Mouse (Mus musculus) kidney, postnatal 4 days (tissue): ENCODE measurements around the gene Yipf3.

Experiments
- DNase-seq, 2 experiments: peaks; one replicate each; pipeline ENCODE4 v3.0.0; 2021; ENCODE audit warnings: mixed read lengths in 2 of 2

Gene Yipf3

DNA sequence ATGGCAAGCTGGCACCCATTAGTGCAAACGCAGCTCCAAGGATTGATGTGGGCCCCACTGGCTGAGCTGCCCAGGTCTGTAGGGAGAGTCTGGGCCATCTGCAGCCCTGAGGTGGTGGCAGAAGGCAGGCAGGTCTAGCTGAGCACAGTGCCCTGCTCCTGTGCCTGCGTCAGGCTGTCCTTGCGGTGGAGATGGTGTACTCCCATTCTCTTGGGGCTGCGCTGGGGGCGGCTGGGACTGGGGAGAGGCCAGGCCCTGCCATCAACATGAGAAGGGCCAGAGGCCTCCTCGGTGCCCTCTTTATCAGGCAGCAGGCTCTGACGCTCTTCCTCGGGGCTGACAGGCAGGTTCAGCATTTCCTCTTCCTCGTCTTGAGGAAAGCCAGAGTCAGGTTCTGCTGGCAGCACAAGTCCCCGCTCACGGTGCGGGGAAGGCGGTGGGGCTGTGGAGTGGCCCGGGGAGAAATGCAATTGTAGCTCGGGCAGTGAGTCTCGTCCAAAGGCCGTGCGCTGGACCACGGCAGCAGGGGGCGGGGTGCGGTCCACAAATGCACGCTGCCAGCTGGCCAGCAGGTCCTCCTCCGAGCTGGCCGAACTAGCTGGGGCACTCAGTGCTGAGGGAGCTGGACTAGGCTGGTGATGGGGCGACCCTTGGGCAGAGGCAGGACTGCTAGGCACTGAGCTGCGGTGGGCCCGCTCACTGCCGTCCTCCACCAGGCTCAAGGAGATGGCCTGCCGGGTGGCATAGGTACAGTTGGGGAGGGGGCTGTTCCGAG lies 10.6 kb downstream of the Yipf3 start:
- DNase-seq = peak in 1 of 2 experiments; percentile 38

DNA sequence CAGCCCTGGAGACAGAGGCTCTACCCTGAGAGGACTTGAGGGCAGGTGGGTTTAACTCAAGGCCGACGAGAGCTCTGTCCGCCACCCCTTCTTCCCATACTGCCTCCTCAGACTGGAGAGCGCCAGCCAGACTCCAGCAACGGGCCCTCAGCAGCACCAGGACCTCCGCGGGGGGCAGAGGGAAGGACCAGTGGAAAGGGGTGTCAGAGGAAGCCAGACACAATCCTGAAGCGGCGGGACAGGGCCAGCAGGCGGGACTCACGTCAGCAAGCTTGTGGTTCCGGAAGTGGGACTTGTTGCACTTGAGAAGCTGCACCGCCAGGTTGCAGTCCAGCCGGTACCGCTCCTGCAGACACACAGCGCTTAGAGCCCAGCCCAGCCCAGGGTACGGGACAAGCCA lies 11.8 kb downstream of the Yipf3 start:
- no peak for DNase-seq

DNA sequence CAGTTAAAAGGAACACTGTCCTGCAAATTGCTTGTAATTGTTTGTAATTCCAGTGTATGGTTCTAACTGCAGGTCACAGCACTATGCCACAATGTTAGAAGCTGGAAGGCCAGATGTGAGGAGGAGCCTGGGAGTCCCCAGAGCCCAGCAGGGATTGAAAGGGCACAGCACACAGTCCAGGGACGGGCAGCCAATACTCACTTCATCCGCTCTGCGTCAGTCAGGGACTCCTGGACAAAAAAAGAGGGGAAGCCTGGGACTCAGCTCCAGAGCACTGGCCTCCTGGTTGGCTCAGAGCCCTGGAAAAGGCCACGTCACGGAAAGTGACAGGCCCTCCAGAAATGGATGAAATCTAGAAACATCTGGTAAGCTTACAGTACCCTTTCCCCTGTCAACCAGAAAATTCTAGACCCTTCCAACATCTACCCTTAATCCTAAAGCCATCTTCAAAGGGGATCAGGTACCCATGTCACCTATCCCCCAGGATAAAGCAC lies 14.4 kb downstream of the Yipf3 start:
- DNase-seq = no peak

DNA sequence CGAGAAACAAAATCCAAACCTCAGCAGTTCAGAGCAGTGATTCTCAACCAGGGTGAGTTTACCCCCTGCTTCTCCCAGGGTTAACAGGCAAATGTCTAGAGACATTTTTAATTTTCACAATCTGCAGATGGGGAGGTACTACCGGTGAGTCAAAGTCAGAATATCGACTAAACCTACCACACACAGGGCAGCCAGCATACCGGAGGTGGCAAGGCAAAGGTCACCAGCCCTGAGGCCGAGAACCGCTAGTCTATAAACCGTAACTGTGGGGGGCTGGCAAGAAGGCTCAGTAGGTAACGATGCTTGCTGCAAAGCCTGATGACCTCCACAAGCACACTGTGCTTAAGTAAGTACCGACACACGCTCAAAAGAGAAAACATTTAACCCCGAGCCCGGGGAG lies 17.6 kb downstream of the Yipf3 start:
- no peak for DNase-seq

DNA sequence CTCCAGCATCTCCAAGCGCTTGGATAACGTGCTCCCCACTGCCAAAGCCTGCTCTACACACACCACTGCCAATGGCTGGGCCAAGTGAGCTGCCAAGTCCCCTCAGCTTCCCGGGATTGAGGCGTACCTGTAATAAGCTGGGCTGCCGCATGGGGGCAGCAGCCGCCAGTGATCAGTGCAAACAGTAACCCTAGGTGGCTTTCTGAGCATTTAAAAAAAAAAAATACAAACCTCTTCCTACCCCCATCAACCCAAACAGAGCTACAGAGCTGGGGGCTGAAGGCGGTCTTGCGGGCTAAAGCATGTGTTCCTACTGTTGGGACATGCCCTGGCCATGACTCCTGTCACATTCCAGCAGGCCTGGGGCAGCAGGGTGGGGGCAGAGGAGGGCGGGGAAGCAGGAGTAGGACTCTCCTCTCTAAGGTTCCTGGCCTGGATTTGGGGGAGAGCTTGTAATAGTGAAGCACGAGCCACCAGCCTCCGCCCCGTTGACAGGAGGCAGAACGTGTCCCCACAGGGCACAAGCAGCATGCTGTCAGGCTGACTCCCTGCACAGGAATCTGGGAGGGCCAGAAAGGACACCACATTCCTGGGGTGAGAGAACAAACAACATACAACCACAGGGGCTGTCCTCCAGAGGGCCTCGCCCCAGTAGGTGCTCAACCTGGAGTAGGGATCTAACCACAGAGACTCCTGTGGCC lies 18.2 kb downstream of the Yipf3 start:
- DNase-seq = peak; percentile 88 to 89

DNA sequence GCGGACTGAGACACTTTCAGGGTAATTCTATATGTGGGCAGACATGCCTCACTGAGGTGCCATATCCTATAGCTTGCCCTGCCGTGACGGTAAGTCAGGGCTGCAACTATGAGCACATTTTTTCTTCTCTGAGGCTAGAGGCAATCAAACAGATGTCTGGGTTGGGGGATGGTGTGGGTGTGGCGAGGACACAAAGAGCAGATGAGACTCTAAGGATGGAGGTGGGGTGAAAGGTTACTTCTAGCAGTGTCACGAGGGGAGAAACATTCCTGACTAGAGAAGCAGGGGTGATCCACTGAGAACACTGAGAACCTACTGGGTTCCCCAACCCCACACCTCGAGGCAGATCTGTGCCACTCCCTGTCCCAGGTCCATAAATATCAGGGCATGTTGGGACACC lies 19.1 kb downstream of the Yipf3 start:
- DNase-seq = no peak

DNA sequence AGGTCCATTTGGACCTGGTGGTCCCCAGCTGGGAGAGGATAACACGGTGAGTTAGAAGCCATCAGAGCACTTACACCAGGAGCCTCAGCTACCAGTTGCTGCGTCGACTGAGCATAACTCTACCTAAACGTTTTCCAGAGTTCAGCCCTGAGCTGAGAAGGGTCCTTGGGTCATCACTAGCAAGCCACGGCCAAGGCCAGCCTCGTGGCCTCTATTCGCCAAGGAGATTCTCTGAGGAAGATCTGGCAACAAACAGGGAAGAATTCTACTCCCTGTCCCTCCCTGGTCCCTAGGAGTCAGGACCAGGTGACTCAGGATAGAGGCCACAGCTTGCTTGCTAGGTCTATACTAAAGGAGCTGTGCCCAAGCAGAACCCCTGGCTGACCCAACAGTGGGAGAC lies 19.6 kb downstream of the Yipf3 start:
- no peak for DNase-seq

DNA sequence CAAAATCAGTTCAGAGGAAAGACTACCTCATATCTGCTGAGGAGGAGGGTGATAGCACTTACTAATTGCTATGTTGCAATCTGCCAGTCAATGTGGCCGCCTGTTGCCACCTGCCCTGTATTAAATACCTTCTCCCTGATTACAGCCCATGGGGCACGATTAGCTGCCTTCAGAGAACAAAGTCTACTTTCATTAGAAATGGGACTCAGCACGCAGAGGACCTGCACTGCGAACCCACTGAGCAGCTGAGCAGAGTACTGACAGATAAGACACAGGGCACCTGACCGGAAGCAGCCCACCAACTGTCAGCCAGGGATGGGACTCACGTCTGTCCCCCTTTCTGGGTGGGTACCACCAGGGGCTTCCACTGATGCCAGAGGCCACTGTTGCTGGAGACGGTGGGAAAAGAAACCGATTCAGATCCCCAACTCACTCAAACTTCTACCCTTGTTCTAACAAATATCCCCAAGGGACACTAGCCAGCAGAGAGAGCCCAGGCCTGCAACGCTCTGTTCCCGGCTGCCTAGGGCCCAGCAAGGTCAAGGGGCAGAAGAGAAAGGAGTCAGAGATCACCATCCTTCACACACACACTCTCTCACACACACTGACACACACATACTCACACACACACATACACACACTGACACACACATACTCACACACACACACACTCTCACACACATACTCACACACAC lies 20.3 kb downstream of the Yipf3 start:
- no peak for DNase-seq

DNA sequence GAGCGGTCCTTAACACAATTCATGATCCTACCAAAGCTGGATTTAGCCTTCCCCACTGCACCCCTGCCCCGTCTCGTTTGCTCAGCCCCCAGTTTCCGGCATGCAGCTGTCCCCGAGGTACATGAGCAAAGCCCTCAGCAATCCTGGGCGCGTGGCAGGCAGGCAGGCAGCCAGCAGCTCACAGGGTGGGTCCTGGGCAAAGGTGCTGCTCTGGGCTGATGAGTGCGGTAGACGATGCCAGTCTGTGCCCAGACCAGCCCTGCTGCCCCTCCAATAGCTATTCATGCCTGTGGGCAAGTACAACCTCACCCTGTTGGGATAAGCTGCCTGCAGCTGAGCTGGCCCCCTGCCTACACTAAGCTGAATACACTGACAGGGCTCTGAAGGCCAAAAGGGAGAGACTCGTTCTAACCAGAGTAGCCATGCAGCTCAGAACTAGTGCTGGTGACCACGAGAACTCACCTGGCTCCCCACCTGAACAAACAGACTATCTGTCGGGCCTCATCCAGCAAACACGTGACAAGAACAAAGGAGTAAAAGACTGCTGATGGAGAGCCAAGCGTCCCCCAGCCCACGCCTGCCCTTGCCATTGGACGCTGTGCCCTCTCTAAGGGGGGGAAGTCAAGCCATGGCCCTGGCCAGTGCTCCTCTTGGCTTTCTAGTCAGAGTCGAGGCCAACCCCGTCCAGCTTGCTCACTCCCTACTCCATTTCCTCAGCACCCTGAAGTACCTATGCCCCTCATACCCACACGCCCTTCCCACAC lies 22.1 kb downstream of the Yipf3 start:
- DNase-seq = no peak

DNA sequence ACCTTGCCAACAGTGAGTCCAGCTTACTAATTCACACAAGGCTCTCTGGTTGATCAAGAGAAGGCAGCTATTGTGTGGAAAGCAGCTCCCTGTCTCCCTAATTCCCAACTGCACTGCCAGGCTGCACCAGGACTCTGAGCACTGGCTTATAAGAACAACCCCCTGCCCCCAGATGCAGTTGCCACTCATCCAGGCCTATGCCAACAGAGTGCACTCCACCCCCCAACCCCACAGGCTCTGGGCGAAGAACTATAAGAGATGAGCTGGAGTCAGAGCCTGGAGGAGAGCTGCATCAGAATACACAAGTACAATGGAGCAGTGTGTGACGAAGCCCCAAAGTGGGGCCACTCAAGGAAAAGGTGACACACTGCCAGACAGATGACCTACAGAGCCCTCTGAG lies 24.2 kb downstream of the Yipf3 start:
- DNase-seq = no peak

DNA sequence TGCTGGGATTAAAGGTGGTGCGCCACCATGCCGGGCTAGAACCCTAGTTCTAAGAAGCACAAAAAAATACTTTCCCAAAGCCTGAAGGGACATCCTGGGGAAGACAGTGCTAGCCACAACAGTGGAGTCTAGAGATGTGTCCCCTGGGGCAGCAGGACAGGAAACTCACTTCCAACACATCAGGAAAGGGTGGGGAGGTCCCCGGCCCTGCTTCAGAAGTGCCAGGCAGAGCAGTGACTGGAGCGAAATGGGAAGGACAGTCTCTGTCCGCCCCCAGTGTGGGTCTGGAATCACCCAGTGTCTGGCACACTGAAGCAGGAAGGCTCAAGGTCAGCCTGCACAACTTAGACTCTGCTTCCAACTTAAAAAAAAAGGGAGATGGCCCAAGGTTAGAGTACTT lies 24.8 kb downstream of the Yipf3 start:
- DNase-seq = peak; percentile 29 to 57

DNA sequence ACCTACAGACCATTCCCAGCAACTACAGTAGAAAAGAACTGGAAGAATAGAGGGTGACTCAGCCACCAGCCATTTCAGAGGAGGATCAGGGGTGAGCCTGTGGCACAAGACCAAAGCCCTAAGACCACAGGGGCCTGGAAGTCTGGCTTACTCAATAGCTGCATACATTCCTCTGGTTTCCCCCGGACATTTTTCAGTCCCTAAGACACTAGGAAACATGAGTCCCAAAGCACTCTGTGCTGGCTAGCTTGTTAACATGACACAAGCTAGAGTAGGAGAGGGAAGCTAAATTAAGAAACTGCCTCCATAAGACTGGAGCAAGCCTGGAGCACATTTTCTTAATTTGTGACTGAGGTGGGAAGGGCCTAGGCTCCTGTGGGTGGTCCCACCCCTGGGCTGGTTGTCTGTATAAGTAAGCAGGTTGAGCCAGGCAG lies 25.9 kb downstream of the Yipf3 start:
- DNase-seq = no peak

DNA sequence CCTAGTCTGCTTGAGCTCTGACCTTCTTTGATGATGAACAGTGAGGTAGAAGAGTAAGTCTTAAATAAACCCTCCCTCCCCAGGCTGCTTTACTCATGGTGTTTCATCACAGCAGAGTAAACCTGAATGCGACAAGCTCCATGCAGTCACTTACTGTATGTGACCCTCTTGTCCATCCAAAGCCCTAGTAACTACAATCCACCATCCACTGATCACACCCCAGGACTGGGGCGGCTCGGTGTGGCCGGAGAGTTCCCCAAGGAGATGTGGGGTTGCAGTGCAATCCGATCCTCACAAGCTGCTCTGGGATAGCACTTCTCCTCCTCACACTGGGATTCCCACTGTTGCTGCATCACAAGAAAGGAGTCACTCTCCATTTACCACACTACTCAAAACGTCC lies 26.6 kb downstream of the Yipf3 start:
- no peak for DNase-seq

DNA sequence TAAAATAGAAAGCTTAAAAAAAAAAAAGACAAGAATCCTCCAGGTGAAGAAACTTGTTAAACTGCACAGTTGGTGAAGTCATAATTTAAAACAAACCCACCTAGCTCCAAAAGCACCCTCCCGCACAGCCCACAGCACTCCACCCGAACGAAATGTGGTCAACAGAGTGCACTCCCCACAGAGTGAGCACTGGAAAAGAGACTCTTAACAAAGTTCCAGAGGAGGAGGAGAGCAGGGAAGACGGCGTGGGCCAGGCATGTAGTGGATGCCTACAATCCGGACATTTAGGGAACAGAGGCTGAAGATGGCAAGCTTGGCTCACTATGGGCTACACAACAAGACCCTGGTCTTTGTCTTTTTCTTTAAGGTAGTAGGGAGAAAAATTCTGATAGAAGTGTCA lies 27.2 kb downstream of the Yipf3 start:
- DNase-seq = no peak

DNA sequence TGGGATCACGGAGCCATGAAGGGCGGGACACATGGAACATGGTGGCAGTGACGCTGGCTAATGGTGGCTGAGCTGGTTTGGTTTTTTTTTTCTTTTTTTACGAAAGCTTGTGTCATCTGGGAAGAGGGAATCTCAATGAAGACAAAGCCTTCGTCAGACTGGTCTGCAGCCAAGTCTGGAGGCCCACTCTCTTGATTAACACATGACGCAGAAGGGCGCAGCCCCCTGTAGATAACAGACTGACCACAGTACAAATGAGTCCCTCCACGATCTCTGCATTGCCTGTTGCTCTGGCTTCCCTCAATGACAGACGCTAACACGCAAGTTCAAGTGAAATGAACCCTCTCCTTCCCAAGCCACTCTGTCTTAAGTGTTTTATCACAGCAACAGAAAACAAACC lies 27.6 kb downstream of the Yipf3 start:
- DNase-seq = no peak

DNA sequence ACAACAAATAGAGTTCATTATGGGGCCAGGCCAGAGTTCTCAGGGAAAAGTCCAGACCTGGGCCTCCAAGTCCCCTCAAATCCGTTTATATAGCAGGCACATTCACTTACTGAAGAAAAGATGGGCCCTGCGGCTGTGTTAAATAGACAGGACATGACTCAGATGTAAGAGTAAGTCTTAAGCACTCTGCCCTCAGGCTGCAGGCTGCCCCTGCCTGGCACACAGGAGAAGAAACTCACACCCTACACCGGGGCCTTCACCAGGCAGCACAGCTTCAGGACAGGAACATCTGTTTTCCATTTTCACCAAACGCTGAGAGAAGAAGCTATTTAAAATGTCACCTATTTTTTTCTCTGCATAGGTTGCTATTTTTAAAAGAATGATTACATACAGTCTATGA lies 29.7 kb downstream of the Yipf3 start:
- no peak for DNase-seq

DNA sequence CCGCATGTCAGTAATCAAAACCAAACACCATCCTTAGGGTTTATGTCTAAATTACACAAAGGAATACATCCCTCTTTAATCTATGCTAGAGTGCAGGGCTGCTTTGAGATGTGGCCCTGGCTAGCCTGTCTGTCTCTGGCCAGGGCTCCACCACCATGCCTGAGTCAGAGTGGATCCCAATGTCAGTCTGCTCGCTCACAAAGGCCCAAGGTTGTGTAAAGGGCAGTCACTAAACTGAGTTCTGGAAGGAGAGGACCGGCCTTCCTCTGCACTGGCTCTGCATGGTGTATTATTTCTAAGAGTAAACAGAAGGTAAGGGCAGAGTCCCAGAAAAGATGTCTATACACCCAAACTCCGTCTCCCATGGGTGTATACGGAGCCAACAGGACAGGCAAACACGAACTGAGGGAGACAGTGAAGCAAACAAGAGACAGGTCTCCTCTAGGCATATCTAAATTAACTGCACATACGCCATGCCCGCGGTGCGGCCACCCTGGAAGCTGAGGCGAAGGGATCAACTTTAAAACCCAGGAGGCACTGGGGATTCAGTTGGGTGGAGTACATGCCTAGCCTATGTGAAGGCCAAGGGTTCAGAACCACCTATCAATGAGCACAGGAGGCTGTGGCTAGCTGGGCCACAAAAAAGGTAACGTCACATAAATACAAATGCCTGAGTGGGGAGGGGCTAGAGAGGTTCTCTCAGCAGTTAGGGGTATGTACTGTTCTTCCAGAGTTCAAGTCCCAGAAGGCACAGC lies 30.3 kb downstream of the Yipf3 start:
- no peak for DNase-seq

DNA sequence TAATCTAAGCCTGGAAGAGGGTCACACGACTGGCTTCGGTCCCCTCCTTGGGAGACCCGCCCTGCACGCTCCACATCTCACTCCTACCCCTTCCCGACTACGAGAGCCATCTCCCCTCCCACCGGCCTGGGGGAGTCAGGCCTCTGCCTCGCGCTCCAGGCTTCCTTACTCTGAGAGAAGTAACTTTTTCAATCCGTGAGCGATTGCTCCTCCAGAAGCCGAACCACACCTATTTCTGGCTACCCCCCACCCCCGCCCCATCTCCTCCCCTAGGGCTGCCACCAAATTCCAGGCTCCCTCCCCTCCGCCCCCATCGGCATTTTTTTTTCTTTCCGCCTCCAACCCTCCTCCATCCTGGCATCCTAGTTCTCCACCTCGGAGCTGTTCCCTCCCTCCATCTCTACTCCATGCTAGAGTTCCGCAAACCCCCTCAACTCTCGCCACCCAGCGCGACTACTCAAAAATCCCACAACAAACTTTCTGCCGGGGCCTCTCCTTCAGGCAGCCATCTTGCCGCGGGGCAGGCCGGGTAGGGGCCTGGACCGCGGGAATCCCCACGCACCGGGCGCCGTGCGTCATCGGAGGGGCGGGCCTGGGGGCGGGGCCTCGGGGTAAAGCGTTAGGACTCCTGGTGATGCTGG lies 34.7 kb downstream of the Yipf3 start, which contains the start of gene Tjap1:
Gene Tjap1, minus strand, starts transcription at position 544 of the 641 bp plus-strand sequence.
- DNase-seq = peak; percentile 96 to 97

DNA sequence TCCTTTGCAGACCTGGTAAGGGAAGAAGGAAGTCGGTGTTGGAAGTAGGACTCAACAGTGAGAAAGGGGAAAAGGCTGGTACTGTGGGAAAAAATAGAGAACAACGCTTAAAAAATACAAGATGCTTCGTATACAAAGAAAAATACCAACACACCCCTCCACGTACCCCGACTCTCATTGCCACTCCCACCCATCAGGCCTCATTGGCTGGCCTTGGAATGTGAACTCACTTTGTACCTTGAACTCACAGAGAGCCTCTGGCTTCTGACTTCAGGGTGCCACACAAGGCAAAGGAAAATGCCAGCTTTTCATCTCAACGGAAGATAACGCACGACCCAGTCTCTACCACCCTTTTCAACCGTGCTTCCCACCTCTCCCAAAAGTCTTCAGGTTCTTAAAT lies 35.3 kb downstream of the Yipf3 start:
- no peak for DNase-seq

DNA sequence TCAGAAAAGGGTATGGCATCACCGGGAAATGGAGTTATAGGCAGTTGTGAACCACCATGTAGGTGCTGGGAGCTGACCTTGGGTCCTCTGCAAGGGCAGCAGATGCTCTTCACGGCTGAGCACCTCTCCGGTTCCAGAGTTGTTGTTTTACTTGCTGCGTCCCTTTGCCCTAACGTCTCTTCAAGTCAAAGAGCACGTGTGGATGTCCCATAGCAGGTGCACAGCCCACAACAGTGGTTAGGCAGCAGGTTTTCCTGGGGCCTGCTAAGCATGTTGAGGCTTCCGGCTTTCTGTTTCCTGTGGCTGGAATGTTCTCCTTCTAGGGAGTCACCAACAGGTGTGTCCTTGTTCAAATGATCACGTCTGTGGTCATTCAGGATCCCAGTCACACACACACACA lies 36.0 kb downstream of the Yipf3 start:
- DNase-seq = no peak

DNA sequence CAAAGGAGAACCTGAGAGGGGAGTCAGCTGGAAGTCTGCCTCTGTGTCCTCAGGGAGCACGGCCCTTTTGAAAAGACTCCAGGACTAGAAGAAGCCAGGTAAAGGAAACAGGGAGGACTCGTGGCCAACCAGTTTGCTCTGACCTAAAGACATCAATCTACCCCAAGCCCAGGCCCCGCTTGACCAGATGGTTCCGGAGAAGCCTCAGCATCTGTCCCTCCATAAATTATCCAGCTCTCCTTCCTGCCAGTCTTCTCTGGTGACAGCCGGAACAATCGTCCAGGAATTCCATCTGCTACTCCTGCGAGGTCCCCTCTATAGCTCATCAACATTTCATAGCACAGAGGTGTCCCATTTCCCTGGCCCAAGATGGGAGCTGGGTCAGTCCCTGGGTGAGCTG lies 36.8 kb downstream of the Yipf3 start:
- no peak for DNase-seq

DNA sequence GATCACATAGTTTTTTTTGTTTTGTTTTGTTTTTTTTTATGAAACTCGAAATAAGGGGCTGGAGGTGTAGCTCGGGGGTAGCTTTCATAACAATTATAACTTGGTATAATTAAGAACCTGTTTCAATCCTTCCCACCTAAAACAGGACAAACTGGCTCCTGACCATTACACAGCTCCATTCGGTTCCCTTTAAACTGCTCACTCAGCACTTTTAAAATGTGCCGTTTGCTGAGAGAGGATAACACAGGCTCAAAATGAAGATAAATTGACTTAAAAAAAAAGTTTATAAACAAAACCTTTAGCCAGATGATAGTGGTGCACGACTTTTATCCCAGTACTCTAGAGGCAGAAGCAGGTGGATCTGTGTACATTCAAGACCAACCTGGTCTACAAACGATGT lies 37.5 kb downstream of the Yipf3 start:
- DNase-seq = no peak
